Mouse (Mus musculus): Measurements from ENCODE around the gene Sema3d.

GRCm38 (mm10) chr5:12392667-12393066 lies 9.5 kb downstream of the Sema3d start:
- TF ChIP-seq POLR2A (IDR thresholded peaks at IDR 0.05; ENCODE audit: low read depth, low read length) (no peak), CTCF (IDR thresholded peaks at IDR 0.05; ENCODE audit: extremely low read depth, insufficient read length, insufficient replicate concordance, low read depth, low read length) (no peak)

Measured in small intestine, adult 2 months (tissue).